Mouse (Mus musculus) small intestine, adult 2 months (tissue): ENCODE measurements around the gene Gm498. TPM values are rescaled to one million over a fixed set of nuclear protein-coding genes. Genes with fewer than 3 reads are reported as not detected.

ENCODE experiments used
- H3K27ac ChIP-seq: fragments of 200-500 bp; 2 replicates; pipeline ENCODE4 v1.5.1; 2012; ENCODE audit warnings: low read depth, low read length, control low read depth, inconsistent platforms; ENCODE audit not compliant: insufficient read depth
- H3K27me3 ChIP-seq: fragments of 200-500 bp; 2 replicates; pipeline ENCODE4 v1.6.1; 2012; ENCODE audit warnings: mild to moderate bottlenecking, moderate library complexity, low read length, inconsistent platforms; ENCODE audit not compliant: control insufficient read depth, insufficient read depth
- H3K36me3 ChIP-seq: fragments of 200-500 bp; 2 replicates; pipeline ENCODE4 v1.6.1; 2012; ENCODE audit warnings: mild to moderate bottlenecking, low read length, control low read depth, inconsistent platforms; ENCODE audit not compliant: control insufficient read depth, insufficient read depth
- H3K4me1 ChIP-seq: fragments of 200-500 bp; 2 replicates; pipeline ENCODE4 v1.6.1; 2012; ENCODE audit warnings: low read length, inconsistent platforms, mixed read lengths; ENCODE audit not compliant: control insufficient read depth, insufficient read depth, insufficient read length
- H3K4me3 ChIP-seq: fragments of 200-500 bp; 2 replicates; pipeline ENCODE4 v1.5.1; 2012; ENCODE audit warnings: low read depth, mild to moderate bottlenecking, control low read depth, inconsistent platforms, low read length, moderate library complexity
- CTCF ChIP-seq: fragments of 200-500 bp; IDR thresholded peaks from 2 replicates; pipeline ENCODE4 v1.5.1; 2012; ENCODE audit warnings: low read depth, mild to moderate bottlenecking, control low read depth, inconsistent platforms, low read length, moderate library complexity, mixed read lengths; ENCODE audit not compliant: insufficient replicate concordance, insufficient read length; ENCODE audit errors: extremely low read depth
- POLR2A ChIP-seq: fragments of 200-500 bp; IDR thresholded peaks from 2 replicates; pipeline ENCODE4 v1.6.1; 2012; ENCODE audit warnings: low read depth, mild to moderate bottlenecking, control low read depth, inconsistent platforms, low read length, moderate library complexity
- WGBS: fragments of 180-500 bp; shearing (Covaris S2); methylation state at CpG from one replicate; pipeline ENCODE4 v1.1.7; 2018; 5-methylcytosine and 5-hydroxymethylcytosine counted together
- polyA plus RNA-seq: library from polyadenylated mRNA; depleted of rRNA; stranded (reverse); fragments of >200 nt; gene quantifications from 2 replicates; pipeline ENCODE4 v1.2.3, GENCODE M21; 2012; rRNA removed

The Gm498 gene
- polyA plus RNA-seq, 1 experiment, result not detected

DNA sequence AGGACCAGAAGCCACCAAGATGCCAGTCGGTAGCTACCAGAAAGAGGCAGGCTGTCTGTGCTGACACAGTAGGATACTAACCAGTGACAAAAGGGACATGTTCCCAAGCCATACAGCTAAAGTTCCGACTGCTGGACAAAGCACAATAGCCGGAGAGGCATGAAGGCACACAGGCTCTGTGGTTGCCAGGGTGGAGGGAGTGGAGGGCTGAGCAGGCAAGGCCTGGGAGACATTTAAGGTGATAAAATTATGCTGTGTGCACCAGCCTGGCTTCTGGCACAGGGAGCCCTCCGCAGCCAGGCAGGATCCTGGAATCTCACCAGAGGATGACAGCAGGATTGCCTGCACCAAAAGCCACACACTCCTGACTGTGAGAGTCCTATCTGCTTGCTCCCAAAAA is 72.0 kb downstream of the Gm498 start:
- 79% methylated on average over 4 of the region's 4 CpGs for WGBS
- H3K4me3 ChIP-seq, result no peak overlapping the region
- TF ChIP-seq POLR2A (no peak), CTCF (no peak)
- no peaks in the 10 kb centered on the region for H3K27me3 ChIP-seq
- no peaks in the 10 kb centered on the region for H3K36me3 ChIP-seq
- H3K4me1 ChIP-seq, result no peaks in the 10 kb centered on the region
- no peak overlapping the region for H3K27ac ChIP-seq

DNA sequence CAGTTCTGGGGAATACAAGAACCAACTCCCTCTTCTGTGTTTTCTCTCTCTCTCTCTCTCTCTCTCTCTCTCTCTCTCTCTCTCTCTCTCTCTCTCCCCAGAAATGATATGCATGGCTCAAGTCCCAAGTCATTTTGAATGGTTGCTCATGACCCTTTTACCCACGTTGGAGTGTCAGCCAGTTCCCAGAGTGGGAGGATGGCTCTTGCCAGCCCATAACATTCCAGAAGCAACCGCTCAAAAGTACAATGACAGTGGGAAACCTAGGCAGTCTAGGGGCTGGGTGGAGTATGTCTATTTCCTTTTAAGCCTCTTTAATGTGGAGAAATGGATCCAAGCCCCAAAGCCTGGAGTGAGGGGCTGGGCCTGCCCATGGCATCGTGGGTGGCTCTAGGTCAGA is 72.8 kb downstream of the Gm498 start:
- TF ChIP-seq CTCF (no peak), POLR2A (no peak)
- 67% methylated on average over 3 of the region's 3 CpGs for WGBS
- Histone ChIP-seq H3K36me3 (no peaks in the 10 kb centered on the region), H3K4me1 (no peaks in the 10 kb centered on the region), H3K27me3 (no peaks in the 10 kb centered on the region), H3K27ac (no peak overlapping the region), H3K4me3 (no peak overlapping the region)

DNA sequence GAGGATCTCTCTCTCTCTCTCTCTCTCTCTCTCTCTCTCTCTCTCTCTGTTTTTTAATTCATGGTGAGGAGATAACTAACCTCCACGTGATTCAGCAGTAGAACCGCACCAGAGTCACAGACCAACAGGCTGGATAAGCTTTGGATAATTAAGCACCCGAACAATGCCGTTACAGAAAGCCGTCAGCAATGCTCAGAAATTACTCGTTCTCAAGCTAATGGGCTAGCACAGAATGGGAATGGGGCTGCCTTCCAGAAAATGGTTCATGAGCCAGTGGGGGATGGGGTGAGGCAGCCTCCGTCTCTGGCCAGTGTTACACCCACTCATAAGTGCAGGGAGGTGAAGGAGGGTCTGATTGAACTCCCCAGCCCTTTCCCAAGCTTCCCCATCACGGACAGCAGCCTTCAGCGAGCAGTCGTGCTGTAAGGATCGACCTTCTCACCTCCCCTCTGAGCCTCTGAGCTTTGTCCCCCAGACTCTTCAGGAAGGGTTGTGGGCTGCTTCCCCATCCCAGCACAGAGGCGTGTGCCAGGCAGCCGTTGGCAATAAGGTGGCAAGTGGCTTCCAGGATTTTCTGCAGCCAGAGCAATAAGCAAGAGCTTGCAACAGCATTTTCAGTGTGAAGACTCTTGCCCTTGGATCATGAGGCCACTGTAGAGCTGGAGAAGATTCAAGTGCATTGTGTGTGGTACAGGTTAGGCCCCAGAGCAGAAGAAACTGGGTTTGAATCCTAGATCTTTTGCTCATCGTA is 76.5 kb downstream of the Gm498 start:
- H3K27ac ChIP-seq, result no peak overlapping the region
- no peaks in the 10 kb centered on the region for H3K27me3 ChIP-seq
- no peaks in the 10 kb centered on the region for H3K36me3 ChIP-seq
- 77% methylated on average over 14 of the region's 14 CpGs for WGBS
- no peaks in the 10 kb centered on the region for H3K4me1 ChIP-seq
- no peak overlapping the region for H3K4me3 ChIP-seq
- TF ChIP-seq POLR2A (no peak), CTCF (no peak)

DNA sequence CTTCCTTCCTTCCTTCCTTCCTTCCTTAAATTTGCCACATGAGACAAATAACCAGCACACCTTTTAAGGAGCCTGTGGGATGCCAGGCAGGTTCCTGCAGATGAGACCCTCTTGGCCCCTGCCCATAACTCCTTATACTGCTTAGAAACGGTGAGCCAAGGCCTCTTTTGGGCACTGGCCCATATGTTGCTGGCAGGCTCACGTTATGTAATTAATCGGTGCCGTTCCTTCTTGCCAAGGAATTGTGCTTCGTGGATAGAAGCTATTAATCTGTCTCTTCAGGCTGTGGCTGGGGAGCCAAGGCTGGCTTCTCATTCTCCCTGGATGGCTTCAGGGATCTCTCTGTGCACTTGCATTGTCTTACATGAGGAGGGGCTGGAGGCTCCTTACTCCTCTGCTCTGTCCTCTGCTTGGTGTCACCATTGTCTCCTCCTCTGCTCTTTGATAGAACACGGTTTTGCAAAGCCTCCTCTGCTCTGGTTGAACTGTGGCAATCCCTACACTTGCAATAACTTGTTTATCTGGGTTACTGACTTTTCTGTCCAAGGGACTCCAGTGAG is 77.9 kb downstream of the Gm498 start:
- no peak overlapping the region for H3K4me3 ChIP-seq
- H3K27ac ChIP-seq, result no peak overlapping the region
- H3K4me1 ChIP-seq, result no peaks in the 10 kb centered on the region
- no peaks in the 10 kb centered on the region for H3K36me3 ChIP-seq
- H3K27me3 ChIP-seq, result no peaks in the 10 kb centered on the region
- TF ChIP-seq CTCF, result no peak
- TF ChIP-seq POLR2A, result no peak
- 51% methylated on average over 6 of the region's 6 CpGs for WGBS

Other genes starting within 250 kb of the Gm498 start
- 0.09 and 0.27 TPM in 2 replicates for gene Tnfrsf26, start 238.1 kb upstream of the Gm498 start, polyA plus RNA-seq
- gene Tnfrsf22, start 217.2 kb upstream of the Gm498 start, polyA plus RNA-seq, result 0.99 and 1.4 TPM in 2 replicates
- gene Tnfrsf23, start 181.0 kb upstream of the Gm498 start, polyA plus RNA-seq, result 1.2 and 2.9 TPM in 2 replicates
- gene Osbpl5, start 109.9 kb upstream of the Gm498 start, polyA plus RNA-seq, result 15.9 and 23.1 TPM in 2 replicates
- gene Mrgprg, start 99.8 kb upstream of the Gm498 start, polyA plus RNA-seq, result 0.27 TPM in 1 of 2 replicates, not detected in the other
- gene Mrgpre, start 82.3 kb upstream of the Gm498 start, polyA plus RNA-seq, result 1.6 and 3.6 TPM in 2 replicates
- 29.7 and 55.4 TPM in 2 replicates for gene Nadsyn1, start 44.0 kb upstream of the Gm498 start, polyA plus RNA-seq
- gene Dhcr7, start 43.7 kb upstream of the Gm498 start, polyA plus RNA-seq, result 56.9 and 114 TPM in 2 replicates
- 2.1 and 2.4 TPM in 2 replicates for gene Shank2, start 135.1 kb downstream of the Gm498 start, polyA plus RNA-seq